Mouse (Mus musculus): ENCODE measurements around the gene Srarp. TPM values are rescaled to one million over a fixed set of nuclear protein-coding genes. Genes with fewer than 3 reads are reported as not detected.
A peak's percentile ranks its signal among the peaks of the same experiment; 100 is the strongest.

Gene Srarp
- polyA plus RNA-seq, 1 experiment, result 0.93 TPM

DNA sequence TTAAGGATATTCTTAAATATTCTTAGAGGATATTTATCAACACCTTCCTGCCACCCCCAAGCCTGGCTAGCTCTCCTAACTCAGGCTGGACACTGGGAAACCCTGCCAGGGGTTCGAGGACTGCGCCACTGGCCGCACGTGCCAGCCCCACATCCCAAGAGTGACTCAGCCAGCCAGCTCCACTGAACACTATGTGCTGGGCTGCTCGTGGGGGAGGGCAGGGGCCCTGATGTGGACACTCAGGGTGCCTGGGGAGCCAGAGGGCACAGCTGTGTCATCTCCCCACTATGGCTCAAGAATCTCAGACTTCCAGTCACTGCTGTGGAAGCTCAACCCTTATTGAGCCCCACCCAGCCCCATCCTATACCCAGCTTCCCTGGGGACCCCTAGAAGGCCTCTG, 12.6 kb downstream of the Srarp start:
- DNase-seq (ENCODE audit: low read depth), result no peak
- TF ChIP-seq POLR2A (IDR thresholded peaks at IDR 0.05; ENCODE audit: borderline replicate concordance, extremely low read depth, insufficient read depth, insufficient read length, poor library complexity, severe bottlenecking) (no peak), CTCF (IDR thresholded peaks at IDR 0.05; ENCODE audit: borderline replicate concordance, extremely low read depth, insufficient read depth, insufficient read length) (no peak)

DNA sequence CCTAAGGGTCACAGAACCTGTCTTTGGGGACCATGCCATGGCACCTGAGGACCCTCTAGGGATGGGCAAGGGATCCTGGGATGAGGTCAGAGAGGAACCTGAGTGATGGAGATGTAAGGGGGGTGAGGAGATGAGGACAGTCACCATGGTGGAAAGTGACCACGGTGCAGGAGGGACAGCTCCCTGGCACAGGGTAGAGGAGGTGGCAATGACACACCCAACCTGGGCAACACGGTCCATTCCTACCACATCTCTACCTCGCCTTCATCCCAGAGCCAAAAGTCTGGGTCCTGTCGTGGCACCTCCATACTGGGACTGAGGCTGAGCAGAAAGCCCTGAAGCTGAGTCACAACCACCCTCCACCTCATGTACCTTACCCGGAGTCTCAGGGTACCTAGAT, 13.1 kb downstream of the Srarp start:
- TF ChIP-seq POLR2A (IDR thresholded peaks at IDR 0.05; ENCODE audit: borderline replicate concordance, extremely low read depth, insufficient read depth, insufficient read length, poor library complexity, severe bottlenecking) (no peak), CTCF (IDR thresholded peaks at IDR 0.05; ENCODE audit: borderline replicate concordance, extremely low read depth, insufficient read depth, insufficient read length) (no peak)
- no peak for DNase-seq (ENCODE audit: low read depth)

DNA sequence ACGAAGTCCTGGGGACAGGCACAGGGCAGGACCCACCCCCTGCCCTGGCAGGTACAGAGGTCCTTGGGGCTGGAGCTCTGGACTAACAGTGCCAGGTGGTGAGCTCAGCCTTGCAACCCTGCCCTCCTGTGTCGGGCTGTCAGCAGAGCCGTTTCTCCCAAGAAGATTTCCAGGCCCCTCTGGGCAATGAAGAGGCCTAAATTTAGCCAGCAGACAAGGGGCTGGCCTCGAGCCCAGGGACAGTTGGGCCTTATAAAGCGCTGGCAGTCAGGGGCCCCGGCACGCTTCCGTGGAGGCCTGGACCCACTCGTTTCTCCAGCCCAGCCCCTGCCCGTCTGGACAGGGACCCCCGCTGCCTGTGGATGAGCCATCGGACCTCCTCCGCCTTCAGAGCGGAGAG, 14.5 kb downstream of the Srarp start:
- peak; percentile 12 for DNase-seq (ENCODE audit: low read depth)
- TF ChIP-seq POLR2A (IDR thresholded peaks at IDR 0.05; ENCODE audit: borderline replicate concordance, extremely low read depth, insufficient read depth, insufficient read length, poor library complexity, severe bottlenecking), result no peak
- TF ChIP-seq CTCF (IDR thresholded peaks at IDR 0.05; ENCODE audit: borderline replicate concordance, extremely low read depth, insufficient read depth, insufficient read length), result no peak

DNA sequence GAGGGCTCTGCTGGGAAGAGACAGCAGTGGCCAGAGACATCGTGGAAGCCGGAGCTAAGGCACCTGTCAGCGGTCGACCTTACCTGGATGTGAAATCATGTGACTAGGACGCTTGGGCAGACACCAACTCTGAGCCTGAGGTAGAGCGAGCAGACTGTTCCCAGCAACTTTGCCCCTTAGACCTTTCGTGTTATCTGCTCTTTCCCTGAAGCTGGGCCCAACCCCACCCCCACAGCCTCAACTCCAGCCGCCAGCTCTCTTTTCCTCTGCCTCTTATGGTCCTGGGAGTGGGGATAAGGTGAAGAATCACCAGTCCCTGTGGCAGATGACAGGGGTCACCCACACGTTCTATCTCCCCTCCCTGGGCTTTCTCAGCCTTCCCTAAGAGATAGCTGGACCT, 15.0 kb downstream of the Srarp start:
- TF ChIP-seq POLR2A (IDR thresholded peaks at IDR 0.05; ENCODE audit: borderline replicate concordance, extremely low read depth, insufficient read depth, insufficient read length, poor library complexity, severe bottlenecking) (no peak), CTCF (IDR thresholded peaks at IDR 0.05; ENCODE audit: borderline replicate concordance, extremely low read depth, insufficient read depth, insufficient read length) (no peak)

DNA sequence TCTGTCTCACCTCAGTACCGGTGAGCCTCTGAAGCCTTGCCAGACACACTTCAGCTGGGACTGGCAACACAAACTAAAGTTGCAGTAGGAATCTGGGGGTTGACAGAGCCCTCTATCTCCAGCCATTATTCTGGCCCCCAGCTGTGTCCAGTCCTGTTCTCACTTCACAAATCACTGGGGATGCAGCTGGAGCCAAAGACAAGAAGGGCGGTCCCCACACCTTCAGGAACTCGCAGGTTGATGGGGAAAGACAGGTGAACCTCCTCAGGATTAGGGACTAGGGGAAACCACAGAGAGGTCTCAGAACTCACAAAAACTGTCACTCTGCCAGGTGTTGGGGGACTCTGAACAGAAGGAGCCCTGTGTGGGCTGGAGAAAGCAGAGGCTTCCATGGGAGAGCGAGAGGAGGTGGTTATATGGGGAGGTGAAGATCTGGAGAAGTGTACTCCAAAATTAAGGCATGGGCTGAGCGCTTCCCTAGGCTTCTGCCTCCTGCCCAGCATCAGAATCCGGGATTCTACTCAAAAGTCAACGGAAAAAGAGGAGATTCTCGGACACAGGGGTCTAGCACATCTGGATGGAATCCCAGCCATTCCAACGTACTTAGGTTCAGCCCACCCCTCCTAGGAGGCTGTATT, 15.6 kb downstream of the Srarp start, which contains the start of gene Hspb7:
Gene Hspb7, plus strand, starts transcription at position 588 of the 638 bp plus-strand sequence.
- TF ChIP-seq CTCF (IDR thresholded peaks at IDR 0.05; ENCODE audit: borderline replicate concordance, extremely low read depth, insufficient read depth, insufficient read length) (no peak), POLR2A (IDR thresholded peaks at IDR 0.05; ENCODE audit: borderline replicate concordance, extremely low read depth, insufficient read depth, insufficient read length, poor library complexity, severe bottlenecking) (no peak)
- no peak for DNase-seq (ENCODE audit: low read depth)

More for the DNA sequence above, 15.0 kb downstream of the Srarp start:
- no peak for DNase-seq (ENCODE audit: low read depth)

DNA sequence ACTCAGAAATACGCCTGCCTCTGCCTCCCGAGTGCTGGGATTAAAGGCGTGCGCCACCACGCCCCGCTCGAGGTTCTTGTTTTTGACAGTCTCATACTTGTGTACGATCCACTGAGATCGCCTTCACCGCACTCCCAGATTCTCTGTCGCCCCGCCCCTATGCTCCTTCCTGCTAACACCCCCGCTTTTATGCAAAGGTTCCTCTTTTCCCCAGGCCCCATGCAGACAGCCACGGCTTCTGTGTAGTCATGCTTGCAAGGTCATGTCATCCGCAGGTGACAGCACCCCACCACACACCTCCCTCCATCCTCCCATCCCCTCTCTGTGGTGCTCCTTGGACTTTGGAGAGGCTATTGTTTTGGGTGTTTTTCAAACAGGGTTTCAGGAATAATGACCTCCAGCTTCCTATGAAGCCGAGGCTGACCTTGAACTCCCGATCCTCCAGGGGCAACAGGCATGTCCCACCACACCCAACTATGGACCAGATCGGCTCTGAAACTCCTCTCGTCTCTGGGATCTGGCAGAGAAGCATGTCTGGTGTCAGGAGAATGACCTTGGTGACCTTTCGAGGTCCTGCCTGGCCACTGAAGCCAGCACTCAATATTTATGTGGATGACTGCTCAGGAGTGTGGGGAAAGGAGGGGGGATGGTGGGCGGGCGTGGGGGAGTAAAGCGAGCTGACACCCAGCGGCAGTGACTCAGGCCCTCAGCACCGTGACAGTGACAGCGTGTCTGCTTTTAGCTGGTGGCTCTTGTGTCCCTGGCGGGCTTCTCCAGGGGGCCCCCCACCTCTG, 16.3 kb downstream of the Srarp start:
- DNase-seq (ENCODE audit: low read depth), result no peak
- no peak for TF ChIP-seq CTCF (IDR thresholded peaks at IDR 0.05; ENCODE audit: borderline replicate concordance, extremely low read depth, insufficient read depth, insufficient read length)
- no peak for TF ChIP-seq POLR2A (IDR thresholded peaks at IDR 0.05; ENCODE audit: borderline replicate concordance, extremely low read depth, insufficient read depth, insufficient read length, poor library complexity, severe bottlenecking)

DNA sequence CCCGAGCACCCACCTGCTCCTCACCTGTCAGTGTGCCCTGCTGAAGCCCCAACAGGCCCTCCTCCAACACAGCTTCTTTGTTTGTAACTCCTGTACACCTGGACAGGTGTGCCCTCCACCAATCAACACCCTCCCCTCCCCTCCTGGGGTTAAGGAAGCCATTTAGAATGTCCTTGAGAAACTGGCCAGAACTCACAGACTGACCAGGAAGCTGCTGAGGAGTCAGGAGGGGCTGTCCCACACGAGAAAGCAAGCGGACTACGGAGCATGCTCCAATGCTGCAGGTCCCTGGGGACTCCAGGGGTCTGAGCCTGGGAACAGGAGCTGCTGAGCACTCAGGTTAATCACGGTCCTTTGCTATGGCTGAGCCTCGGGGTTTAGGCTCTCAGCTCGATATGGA, 20.0 kb downstream of the Srarp start, which contains the start of gene Clcnkb:
Gene Clcnkb, minus strand, starts transcription at position 91 of the 400 bp plus-strand sequence.
- TF ChIP-seq CTCF (IDR thresholded peaks at IDR 0.05; ENCODE audit: borderline replicate concordance, extremely low read depth, insufficient read depth, insufficient read length) (no peak), POLR2A (IDR thresholded peaks at IDR 0.05; ENCODE audit: borderline replicate concordance, extremely low read depth, insufficient read depth, insufficient read length, poor library complexity, severe bottlenecking) (no peak)
- no peak for DNase-seq (ENCODE audit: low read depth)

DNA sequence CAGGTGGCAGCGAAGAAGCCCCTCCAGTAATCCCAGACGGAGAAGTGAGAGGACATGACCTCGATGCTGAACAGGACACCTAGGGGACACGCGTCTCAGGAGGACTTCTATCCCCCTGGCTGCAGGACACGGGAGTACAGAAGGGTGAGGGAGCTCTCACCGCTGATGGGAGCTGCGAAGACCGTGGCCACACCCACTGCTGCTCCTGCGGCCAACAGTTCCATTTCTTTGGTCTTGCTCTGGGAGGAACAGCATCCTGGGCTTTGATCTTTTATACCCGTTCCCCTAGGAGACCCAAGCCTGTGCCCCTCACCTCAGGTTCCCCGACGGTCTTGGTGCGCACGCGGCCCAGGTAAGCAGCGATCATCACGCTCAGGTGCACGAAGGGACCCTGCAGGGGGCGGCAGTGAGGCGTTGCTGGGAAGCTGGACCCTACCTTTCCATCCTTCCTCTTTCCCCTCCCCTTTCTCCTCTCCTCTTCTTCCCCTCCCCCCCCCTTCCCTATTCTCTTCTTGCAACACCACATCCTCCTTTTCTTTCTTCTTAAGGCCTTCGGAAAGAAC, 24.4 kb downstream of the Srarp start:
- TF ChIP-seq POLR2A (IDR thresholded peaks at IDR 0.05; ENCODE audit: borderline replicate concordance, extremely low read depth, insufficient read depth, insufficient read length, poor library complexity, severe bottlenecking) (no peak), CTCF (IDR thresholded peaks at IDR 0.05; ENCODE audit: borderline replicate concordance, extremely low read depth, insufficient read depth, insufficient read length) (peak; percentile 34; the same call in 1 of the 2 replicates)
- DNase-seq (ENCODE audit: low read depth), result no peak

DNA sequence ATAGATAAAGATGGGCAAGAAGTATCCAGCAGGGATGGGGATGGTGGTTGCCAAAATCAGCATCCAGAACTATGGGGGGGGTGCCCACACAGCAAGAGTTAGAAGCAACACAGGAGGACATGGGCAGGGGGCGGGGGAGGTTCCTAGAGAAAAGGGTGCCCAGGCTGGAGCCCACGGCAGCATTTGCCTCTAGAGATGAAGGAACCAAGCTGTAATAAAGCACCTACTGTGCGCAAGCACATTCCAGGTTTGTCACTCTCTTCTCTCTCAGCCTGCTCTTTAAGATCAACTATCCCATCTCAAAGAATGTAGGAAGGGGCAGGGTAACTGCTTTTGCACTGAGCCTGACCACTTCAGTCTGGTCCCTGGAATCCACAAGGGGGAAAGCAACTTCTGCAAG, 27.3 kb downstream of the Srarp start:
- TF ChIP-seq CTCF (IDR thresholded peaks at IDR 0.05; ENCODE audit: borderline replicate concordance, extremely low read depth, insufficient read depth, insufficient read length), result no peak
- TF ChIP-seq POLR2A (IDR thresholded peaks at IDR 0.05; ENCODE audit: borderline replicate concordance, extremely low read depth, insufficient read depth, insufficient read length, poor library complexity, severe bottlenecking), result no peak
- DNase-seq (ENCODE audit: low read depth), result no peak

DNA sequence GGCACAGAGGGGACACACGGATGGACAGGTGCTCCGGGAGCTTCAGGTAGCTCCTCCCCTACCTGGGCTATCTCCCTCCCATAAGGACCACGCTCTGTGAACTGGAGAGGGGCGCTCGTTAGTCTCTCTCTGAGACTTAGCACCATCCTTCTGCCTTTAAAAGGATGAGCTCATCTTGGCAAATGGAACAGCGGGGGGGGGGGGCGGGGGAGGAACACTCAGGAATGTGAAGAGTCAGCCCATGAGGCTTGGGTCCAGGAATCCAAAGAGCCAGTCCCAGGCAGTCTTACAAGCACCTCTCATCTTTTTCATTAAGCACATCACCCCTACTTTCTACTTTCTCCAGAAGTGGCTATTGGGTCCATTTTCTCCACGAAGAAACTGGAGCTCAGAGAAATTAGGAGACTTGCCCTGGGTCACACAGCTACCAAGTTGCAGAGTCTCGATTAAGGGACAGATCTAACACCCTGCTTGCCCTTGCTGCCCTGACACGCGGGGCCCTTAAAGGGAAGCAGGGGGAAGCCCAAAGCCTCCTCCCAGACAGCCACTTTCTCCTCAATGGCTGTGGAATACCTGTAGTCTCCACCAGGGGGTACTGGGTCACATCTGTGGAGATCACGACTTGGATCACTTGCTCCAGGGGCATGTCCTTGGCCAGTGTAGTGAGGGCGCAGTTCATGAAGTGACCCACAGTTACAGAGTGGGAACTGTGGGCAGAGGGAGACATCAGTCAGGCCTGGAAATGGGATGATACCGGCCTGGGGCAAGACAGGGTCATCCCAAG, 29.2 kb downstream of the Srarp start:
- DNase-seq (ENCODE audit: low read depth), result no peak

DNA sequence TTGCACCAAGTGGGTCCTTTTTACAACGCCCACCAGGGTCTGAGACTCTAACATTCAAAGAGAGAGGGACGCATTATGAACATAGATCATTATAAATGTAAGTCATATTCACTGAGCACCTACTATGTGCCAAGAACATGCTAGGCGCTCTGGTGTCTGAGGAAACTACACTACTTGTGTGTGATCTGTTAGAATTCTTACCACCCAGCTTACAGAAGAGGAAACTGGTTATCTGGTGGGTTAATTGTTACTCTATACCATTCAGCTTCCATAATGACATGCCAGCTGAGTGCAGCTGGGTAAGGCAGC, 30.6 kb downstream of the Srarp start:
- no peak for DNase-seq (ENCODE audit: low read depth)
- no peak for TF ChIP-seq POLR2A (IDR thresholded peaks at IDR 0.05; ENCODE audit: borderline replicate concordance, extremely low read depth, insufficient read depth, insufficient read length, poor library complexity, severe bottlenecking)
- TF ChIP-seq CTCF (IDR thresholded peaks at IDR 0.05; ENCODE audit: borderline replicate concordance, extremely low read depth, insufficient read depth, insufficient read length), result no peak

More for the DNA sequence above, 29.2 kb downstream of the Srarp start:
- TF ChIP-seq CTCF (IDR thresholded peaks at IDR 0.05; ENCODE audit: borderline replicate concordance, extremely low read depth, insufficient read depth, insufficient read length) (peak; percentile 54; the same call in 1 of the 2 replicates), POLR2A (IDR thresholded peaks at IDR 0.05; ENCODE audit: borderline replicate concordance, extremely low read depth, insufficient read depth, insufficient read length, poor library complexity, severe bottlenecking) (no peak)
